Mouse (Mus musculus) testis, postnatal 14 days (tissue): Measurements from ENCODE around the gene Rab11fip3.
A peak's percentile ranks its signal among the peaks of the same experiment; 100 is the strongest.

Source experiments
- DNase-seq: peaks from one replicate; pipeline ENCODE4 v3.0.0; 2021; ENCODE audit warnings: low spot score

The Rab11fip3 gene

GRCm38 (mm10) chr17:25955736-25956135 lies 113.6 kb downstream of the Rab11fip3 start:
- DNase-seq = no peak

GRCm38 (mm10) chr17:25954671-25955070 lies 114.7 kb downstream of the Rab11fip3 start:
- no peak for DNase-seq

DNA sequence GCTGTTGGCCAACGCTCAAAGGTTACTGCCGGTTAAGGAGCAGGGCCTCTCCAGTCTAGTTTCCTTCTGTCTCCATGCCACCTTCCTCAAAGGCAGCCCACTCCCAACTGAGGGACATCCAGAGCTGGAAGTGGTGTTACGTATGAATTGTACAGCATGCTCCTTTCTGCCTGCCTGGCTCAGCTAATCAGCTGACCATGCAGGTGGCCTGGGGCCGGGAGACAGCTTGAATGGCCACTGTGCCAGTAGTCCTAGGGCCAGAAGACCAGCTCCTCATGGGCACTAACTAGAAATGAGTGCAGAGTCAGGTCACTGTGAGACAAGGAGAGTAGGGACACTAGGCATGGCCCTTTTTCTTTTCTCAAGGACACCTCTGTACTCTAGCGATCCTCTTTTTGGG lies 116.2 kb downstream of the Rab11fip3 start:
- DNase-seq = no peak

GRCm38 (mm10) chr17:25951803-25952623 lies 117.3 kb downstream of the Rab11fip3 start, which contains the start of gene A930017K11Rik:
A930017K11Rik (minus strand) TSS chr17:25952565.
- no peak for DNase-seq

- no peak for DNase-seq
Measured at GRCm38 (mm10) chr17:25951225-25951802, 118.0 kb downstream of the Rab11fip3 start.

DNA sequence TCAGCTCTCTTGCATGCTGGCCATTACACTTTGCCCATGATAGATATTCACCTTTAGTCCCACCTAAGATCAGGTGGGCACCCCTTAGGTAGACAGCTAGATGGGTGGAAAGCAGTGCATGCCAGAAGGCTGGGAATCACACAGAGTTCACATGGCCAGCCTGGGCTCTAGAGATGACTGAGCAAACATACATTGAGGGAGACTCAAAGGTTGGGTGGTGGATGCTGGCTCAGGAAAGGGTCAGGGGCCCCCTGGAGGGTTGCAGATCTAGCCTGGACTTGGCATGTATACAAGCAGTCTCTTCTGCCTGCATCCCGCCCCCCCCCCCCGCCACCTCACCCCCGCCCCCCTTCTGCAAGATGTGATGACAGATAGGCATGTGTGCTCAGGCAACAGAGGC lies 118.6 kb downstream of the Rab11fip3 start:
- DNase-seq = no peak

DNA sequence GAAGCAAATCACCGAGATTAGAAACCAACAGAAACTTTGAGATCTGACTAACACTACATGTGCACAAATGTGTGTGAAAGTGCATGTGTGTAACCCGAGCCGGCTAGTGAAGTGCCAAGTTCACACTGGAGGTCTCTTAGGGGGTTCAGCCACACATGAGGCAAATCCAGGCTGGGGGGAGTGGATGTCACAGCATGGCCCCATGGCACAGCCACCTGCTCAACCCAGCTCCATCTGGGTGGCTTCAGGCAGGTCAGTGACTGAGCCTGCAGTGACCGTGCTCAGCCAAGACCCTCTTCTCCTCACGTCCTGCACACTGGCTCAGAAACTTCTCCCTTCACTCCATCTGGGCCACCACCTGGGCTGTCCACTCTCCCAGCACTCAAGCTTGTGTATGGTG lies 119.4 kb downstream of the Rab11fip3 start:
- DNase-seq = no peak

GRCm38 (mm10) chr17:25948051-25948450 lies 121.3 kb downstream of the Rab11fip3 start:
- no peak for DNase-seq

DNA sequence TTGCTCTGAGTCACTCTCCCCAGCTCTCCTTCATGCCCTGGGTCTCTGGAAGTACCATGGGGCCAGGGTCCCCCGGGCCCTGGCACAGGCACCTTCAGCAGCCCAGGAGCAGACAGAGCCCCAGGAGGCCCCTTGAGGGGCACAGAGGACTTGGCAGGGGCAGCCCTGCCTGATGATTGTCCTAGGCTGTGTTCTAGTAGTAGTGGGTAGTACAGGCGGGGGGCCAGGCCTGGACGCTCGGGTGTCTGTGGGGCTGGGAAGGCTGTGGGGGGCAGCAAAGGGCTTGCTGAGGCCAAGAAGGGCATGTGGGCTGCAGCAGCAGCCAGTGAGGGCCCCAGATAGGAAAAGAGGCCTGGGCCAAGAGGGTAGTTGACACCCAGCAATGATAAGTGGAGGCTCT lies 121.8 kb downstream of the Rab11fip3 start:
- no peak for DNase-seq

GRCm38 (mm10) chr17:25946891-25947290 lies 122.5 kb downstream of the Rab11fip3 start:
- no peak for DNase-seq

DNA sequence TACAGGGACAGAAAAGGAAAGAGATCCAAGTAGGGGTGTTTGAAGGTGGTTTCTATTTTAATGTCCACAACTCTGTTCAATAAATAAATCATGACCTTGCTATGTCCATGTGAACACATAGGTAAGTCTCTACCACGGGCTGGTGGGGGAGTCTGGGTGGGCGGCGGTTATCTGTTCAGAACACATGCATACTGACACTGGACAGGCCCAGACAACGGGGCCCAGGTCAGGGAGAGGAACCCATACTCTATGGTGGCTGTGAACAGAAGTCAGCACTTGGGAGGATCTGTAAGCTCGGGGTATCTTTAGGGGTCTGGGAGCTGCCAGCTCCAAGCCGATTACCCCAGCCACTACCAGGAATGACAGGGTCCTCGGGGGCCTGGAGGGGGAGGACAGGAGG lies 123.0 kb downstream of the Rab11fip3 start:
- DNase-seq = no peak

GRCm38 (mm10) chr17:25945517-25946155 lies 123.7 kb downstream of the Rab11fip3 start:
- peak; percentile 56 for DNase-seq

DNA sequence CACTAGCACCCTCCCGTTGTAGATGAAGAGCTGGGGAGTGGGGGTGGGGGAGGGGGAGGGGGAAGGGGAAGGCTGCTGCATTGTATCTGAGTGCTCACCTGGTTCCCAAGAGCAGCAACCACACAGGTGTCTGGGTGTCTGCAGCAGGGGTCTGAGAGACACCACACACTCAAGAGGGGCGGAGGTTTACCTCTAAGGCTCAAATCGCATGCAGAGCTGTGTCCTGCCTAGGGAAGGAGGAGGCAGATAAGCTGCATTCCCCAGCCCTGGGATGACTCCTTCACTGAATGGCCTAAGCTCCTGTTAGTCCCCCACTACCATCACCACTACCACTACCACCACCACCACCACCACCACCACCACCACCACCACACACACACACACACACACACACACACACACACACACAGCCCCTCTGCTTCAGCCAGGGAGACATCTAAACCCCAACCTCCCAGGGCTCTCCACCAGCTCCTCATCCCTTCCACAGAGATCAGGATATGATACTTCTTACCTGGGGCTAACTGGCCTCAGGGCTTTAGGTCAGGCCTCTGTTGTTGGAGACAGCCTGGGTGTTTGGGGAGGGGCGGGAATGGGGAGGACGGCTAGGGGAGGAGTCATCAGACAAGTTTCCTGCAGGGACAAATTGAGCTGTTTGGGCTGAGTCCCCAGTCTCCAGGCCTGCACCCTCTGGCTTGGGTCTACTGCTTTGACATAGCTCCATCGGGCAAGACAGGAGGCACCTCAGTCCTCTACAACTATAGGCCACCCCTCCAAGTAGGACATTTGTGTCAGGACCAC lies 124.8 kb downstream of the Rab11fip3 start, which contains the start of the genes Pigq and Nhlrc4:
Gene Pigq, minus strand, starts transcription at position 571 of the 798 bp plus-strand sequence.
Gene Nhlrc4, minus strand, starts transcription at position 596 of the 798 bp plus-strand sequence.
- no peak for DNase-seq

DNA sequence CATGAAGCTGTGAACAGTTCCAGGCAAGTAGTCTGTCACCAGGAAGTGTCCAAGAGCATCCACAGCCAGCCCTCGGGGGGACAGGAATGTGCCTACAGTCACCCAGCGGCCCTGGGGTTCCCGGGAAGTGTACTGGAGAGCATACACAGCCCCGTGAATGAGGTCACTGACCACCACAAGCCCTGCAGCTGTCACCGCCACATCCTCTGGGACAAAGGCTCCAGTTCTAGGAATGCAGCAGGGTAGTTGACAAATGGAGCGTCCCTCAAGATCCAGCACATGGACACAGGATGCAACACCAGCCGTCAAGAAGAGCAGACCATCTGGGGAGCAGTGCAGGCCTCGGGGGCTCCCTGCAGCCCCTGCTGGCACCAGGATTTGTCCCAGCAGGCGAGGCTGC lies 125.6 kb downstream of the Rab11fip3 start:
- DNase-seq = no peak

DNA sequence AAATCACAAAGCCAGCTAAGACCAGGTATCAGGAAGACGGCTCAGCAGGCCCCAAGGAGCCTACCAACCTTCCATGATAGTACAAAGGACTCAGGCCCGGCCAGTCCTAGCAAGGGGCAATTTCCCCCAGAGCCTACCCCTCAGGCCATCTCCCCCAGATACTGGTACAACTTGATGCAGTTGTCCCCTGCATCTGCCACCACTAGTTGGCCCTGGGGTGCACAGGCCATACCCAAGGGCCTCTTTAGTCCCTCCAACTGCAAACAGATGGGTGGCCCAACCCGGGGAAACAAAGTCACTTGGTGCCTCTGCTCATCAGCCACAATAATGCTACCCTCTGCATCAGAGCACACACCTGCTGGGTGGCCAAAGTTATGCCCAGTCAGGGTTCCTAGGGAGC lies 126.1 kb downstream of the Rab11fip3 start:
- no peak for DNase-seq

GRCm38 (mm10) chr17:25942597-25943151 lies 126.7 kb downstream of the Rab11fip3 start:
- no peak for DNase-seq

GRCm38 (mm10) chr17:25941511-25942241 lies 127.7 kb downstream of the Rab11fip3 start:
- DNase-seq = peak; percentile 81
